Comparison of ENCODE assay signal across 8 mouse cellular contexts in the genomic region with DNA sequence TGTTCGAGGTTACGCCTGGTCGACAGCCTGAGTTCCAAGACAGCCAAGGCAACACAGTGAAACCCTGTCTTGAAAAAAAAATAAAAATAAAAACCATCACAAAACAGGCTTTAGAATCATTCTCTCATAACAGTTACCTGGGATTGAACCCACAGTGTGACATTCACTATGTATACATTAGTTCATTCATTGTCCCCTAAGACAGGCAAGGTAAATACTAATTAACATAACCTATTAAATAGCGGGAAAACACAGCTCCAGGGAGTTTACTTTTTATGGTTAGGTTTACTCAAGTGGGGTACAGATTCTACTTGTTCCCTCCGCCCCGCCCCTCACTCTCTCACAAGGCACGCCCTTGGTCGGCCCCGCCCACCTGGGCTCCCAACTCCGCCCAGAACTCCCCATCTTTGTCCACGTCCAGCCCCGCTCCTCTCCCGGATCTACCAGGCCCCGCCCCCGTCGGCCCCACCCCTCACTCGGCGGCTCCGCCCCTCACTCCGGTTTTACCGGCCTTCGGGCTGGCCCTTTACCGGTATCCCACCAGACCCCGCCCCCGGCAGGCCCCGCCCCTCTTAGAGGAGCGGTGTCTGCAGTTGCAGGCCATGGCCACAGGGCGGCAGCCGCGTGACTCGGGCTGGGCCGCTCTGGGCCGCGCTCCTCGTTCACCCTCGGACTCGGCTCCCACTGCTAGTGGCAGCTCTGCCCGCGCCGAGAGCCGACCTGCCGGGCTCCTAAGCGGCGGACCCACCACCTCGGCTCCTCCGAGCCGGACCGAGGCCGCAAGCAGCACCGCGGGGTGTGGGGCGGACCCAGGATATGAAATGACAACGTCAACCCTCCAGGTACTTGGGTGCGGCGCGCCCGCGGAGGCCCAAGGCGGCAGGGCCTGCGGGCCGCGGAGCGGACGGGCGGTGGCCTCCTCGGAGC. TPM values are rescaled to one million over a fixed set of nuclear protein-coding genes. Genes with fewer than 3 reads are reported as not detected.
DNase-seq lines count a peak whose midpoint lies in the region; ATAC-seq and TF ChIP-seq lines count a peak whose summit lies in the region.

Gene Vps4a, plus strand, starts transcription at position 573 of the 927 bp plus-strand sequence.

- H3K4me1 ChIP-seq in embryonic facial prominence, embryonic 14.5 days (ENCODE audit: control insufficient read depth, insufficient read depth, low read length) = peaks cover 11% of the 10 kb centered on the region
- peaks cover 7% of the 10 kb centered on the region for H3K4me1 ChIP-seq in limb, embryonic 14.5 days (ENCODE audit: control insufficient read depth, insufficient read depth, low read length)
- H3K4me1 ChIP-seq in midbrain, postnatal 0 days (ENCODE audit: insufficient read depth, low read length) = peaks cover 7% of the 10 kb centered on the region

- peak within 1 kb of the TSS; percentile 94 for H3K4me3 ChIP-seq in embryonic facial prominence, embryonic 14.5 days (ENCODE audit: low read depth, low read length)
- peak within 1 kb of the TSS; percentile 99 for H3K4me3 ChIP-seq in limb, embryonic 14.5 days (replicated peaks; ENCODE audit: low read length)
- H3K4me3 ChIP-seq in midbrain, postnatal 0 days (ENCODE audit: low read depth, low read length) = peak within 1 kb of the TSS; percentile 98

- TF ChIP-seq CTCF in midbrain, postnatal 0 days (IDR thresholded peaks at IDR 0.05) = peak; percentile 88

- peak; percentile 58; the same call in 1 of the 2 replicates for TF ChIP-seq POLR2A in limb, embryonic 14.5 days (IDR thresholded peaks at IDR 0.05; ENCODE audit: borderline replicate concordance, extremely low read depth, insufficient read depth, insufficient read length)

- DNase-seq in 3T3-L1 (ENCODE audit: low read depth, low spot score) = peak; percentile 91
- DNase-seq in adrenal gland, postnatal 4 days (ENCODE audit: low spot score in 2 of 2) = peak; percentile 97
- peak; percentile 93 for DNase-seq in embryonic facial prominence, embryonic 14.5 days (ENCODE audit: low spot score)
- DNase-seq in heart, adult 8-10 months (ENCODE audit: low spot score) = peak; percentile 94
- peak; percentile 99 for DNase-seq in kidney, adult 9 months
- DNase-seq in limb, embryonic 14.5 days (ENCODE audit: low spot score) = peak; percentile 91
- peak; percentile 94 for DNase-seq in midbrain, postnatal 0 days (ENCODE audit: low spot score)
- peak; percentile 95 to 96 for DNase-seq in spleen, postnatal 14 days (ENCODE audit: low spot score in 2 of 2)

- H3K27ac ChIP-seq in embryonic facial prominence, embryonic 14.5 days (replicated peaks; ENCODE audit: low read depth, low read length) = peak within 1 kb of the TSS; percentile 83
- H3K27ac ChIP-seq in limb, embryonic 14.5 days (replicated peaks; ENCODE audit: low read depth, low read length) = peak within 1 kb of the TSS; percentile 61
- H3K27ac ChIP-seq in midbrain, postnatal 0 days (ENCODE audit: low read depth, low read length) = peak within 1 kb of the TSS; percentile 73

- H3K9me3 ChIP-seq in embryonic facial prominence, embryonic 14.5 days (ENCODE audit: control insufficient read depth, low read length) = no peaks in the 10 kb centered on the region
- H3K9me3 ChIP-seq in limb, embryonic 14.5 days (ENCODE audit: control insufficient read depth, low read length) = no peaks in the 10 kb centered on the region
- no peaks in the 10 kb centered on the region for H3K9me3 ChIP-seq in midbrain, postnatal 0 days (ENCODE audit: low read length)

- peak within 1 kb of the TSS; percentile 96 for H3K9ac ChIP-seq in embryonic facial prominence, embryonic 14.5 days (ENCODE audit: low read depth, low read length)
- peak within 1 kb of the TSS; percentile 92 for H3K9ac ChIP-seq in limb, embryonic 14.5 days (ENCODE audit: low read depth, low read length, severe bottlenecking)
- peak within 1 kb of the TSS; percentile 95 for H3K9ac ChIP-seq in midbrain, postnatal 0 days (replicated peaks; ENCODE audit: low read length, poor library complexity, severe bottlenecking)

- 5% methylated on average over 53 of the region's 66 CpGs for WGBS in embryonic facial prominence, embryonic 14.5 days
- 9% methylated on average over 31 of the region's 66 CpGs for WGBS in limb, embryonic 14.5 days
- 4% methylated on average over 63 of the region's 66 CpGs for WGBS in midbrain, postnatal 0 days

- H3K27me3 ChIP-seq in embryonic facial prominence, embryonic 14.5 days (replicated peaks; ENCODE audit: control insufficient read depth, insufficient read depth, low read length) = no peaks in the 10 kb centered on the region
- no peaks in the 10 kb centered on the region for H3K27me3 ChIP-seq in limb, embryonic 14.5 days (ENCODE audit: control insufficient read depth, insufficient read depth, low read length)
- no peaks in the 10 kb centered on the region for H3K27me3 ChIP-seq in midbrain, postnatal 0 days (ENCODE audit: insufficient read depth, low read length)

- no peaks in the 10 kb centered on the region for H3K36me3 ChIP-seq in embryonic facial prominence, embryonic 14.5 days (ENCODE audit: control insufficient read depth, insufficient read depth, low read length)
- H3K36me3 ChIP-seq in limb, embryonic 14.5 days (ENCODE audit: control insufficient read depth, insufficient read depth, low read length) = peaks cover 4% of the 10 kb centered on the region; the same call in 1 of the 2 replicates
- 0 out of 2 replicates have a peak, but pooled peaks cover 2% of the 10 kb centered on the region for H3K36me3 ChIP-seq in midbrain, postnatal 0 days (ENCODE audit: insufficient read depth, low read length)

- peak within 1 kb of the TSS; percentile 74 for H3K4me2 ChIP-seq in embryonic facial prominence, embryonic 14.5 days (ENCODE audit: low read depth, low read length)
- peak within 1 kb of the TSS; percentile 71 for H3K4me2 ChIP-seq in limb, embryonic 14.5 days (replicated peaks; ENCODE audit: low read depth, low read length, severe bottlenecking)
- H3K4me2 ChIP-seq in midbrain, postnatal 0 days (ENCODE audit: low read depth, low read length, poor library complexity, severe bottlenecking) = peak within 1 kb of the TSS; percentile 73

- peak; percentile 97 for ATAC-seq in embryonic facial prominence, embryonic 14.5 days (ENCODE audit: low read depth)
- peak; percentile 96 for ATAC-seq in limb, embryonic 14.5 days (ENCODE audit: low FRiP score, low read depth)
- ATAC-seq in midbrain, postnatal 0 days (ENCODE audit: low FRiP score) = peak; percentile 96

RNA-seq across cellular contexts. Expression of gene Vps4a, which starts in this region (rescaled TPM):
- total RNA-seq in adrenal gland, postnatal 4 days (2021) = 10 to 100 TPM; 69.6 to 72.7 TPM
- 71.3 and 78.2 TPM in 2 replicates for polyA plus RNA-seq in embryonic facial prominence, embryonic 14.5 days (2014; fragmentation: Nextera tagmentation; extraction: Ambion mirVana)
- 10 to 100 TPM; 59.7 to 67.1 (median 62.5) TPM for total RNA-seq in heart, adult 8-10 months (2022)
- 40.2 and 50.8 TPM in 2 replicates for polyA plus RNA-seq in limb, embryonic 14.5 days (2012; rRNA removed)
- 75.8 and 82.3 TPM in 2 replicates for polyA plus RNA-seq in limb, embryonic 14.5 days (2014; fragmentation: Nextera tagmentation; extraction: Ambion mirVana)
- total RNA-seq in midbrain, postnatal 0 days (2014; rRNA removed) = 111 and 118 TPM in 2 replicates
- 166 and 171 TPM in 2 replicates for polyA plus RNA-seq in midbrain, postnatal 0 days (2015; fragmentation: Nextera tagmentation; extraction: Ambion mirVana)

Comparison
In these comparisons a context has a peak if more than half of its experiments do, and no peak if none do; other contexts are left out.
1. Peak in every context shown above with its lines: DNase-seq, ATAC-seq, H3K4me3 ChIP-seq and H3K27ac ChIP-seq.